Mouse (Mus musculus): ENCODE measurements around the gene Setd4. TPM values are rescaled to one million over a fixed set of nuclear protein-coding genes. Genes with fewer than 3 reads are reported as not detected.

Setd4 gene
- total RNA-seq, 2 experiments from 2014 or later = 8.6 to 10.8 TPM

- DNase-seq (ENCODE audit: low spot score in 2 of 2) = no peak
Observed at GRCm38 (mm10) chr16:93592711-93593110, 11.2 kb downstream of the Setd4 start.

GRCm38 (mm10) chr16:93591450-93592430 lies 12.1 kb downstream of the Setd4 start:
- DNase-seq (ENCODE audit: low spot score in 2 of 2) = no peak

GRCm38 (mm10) chr16:93590915-93591314 lies 12.9 kb downstream of the Setd4 start:
- DNase-seq (ENCODE audit: low spot score in 2 of 2) = no peak

GRCm38 (mm10) chr16:93588281-93588680 lies 15.6 kb downstream of the Setd4 start:
- no peak for DNase-seq (ENCODE audit: low spot score in 2 of 2)

- no peak for DNase-seq (ENCODE audit: low spot score in 2 of 2)
Observed at GRCm38 (mm10) chr16:93586382-93586781, 17.5 kb downstream of the Setd4 start.

GRCm38 (mm10) chr16:93585703-93586205 lies 18.1 kb downstream of the Setd4 start:
- no peak for DNase-seq (ENCODE audit: low spot score in 2 of 2)

GRCm38 (mm10) chr16:93584976-93585702 lies 18.7 kb downstream of the Setd4 start:
- no peak for DNase-seq (ENCODE audit: low spot score in 2 of 2)

GRCm38 (mm10) chr16:93581125-93581524 lies 22.7 kb downstream of the Setd4 start:
- no peak for DNase-seq (ENCODE audit: low spot score in 2 of 2)

GRCm38 (mm10) chr16:93578346-93579005 lies 25.4 kb downstream of the Setd4 start:
- no peak for DNase-seq (ENCODE audit: low spot score in 2 of 2)

GRCm38 (mm10) chr16:93576412-93577082 lies 27.3 kb downstream of the Setd4 start:
- peak; percentile 61 to 92 for DNase-seq (ENCODE audit: low spot score in 2 of 2)

- no peak for DNase-seq (ENCODE audit: low spot score in 2 of 2)
Observed at GRCm38 (mm10) chr16:93575574-93575973, 28.3 kb downstream of the Setd4 start.

GRCm38 (mm10) chr16:93574521-93575191 lies 29.2 kb downstream of the Setd4 start:
- no peak for DNase-seq (ENCODE audit: low spot score in 2 of 2)

- DNase-seq (ENCODE audit: low spot score in 2 of 2) = no peak
Observed at GRCm38 (mm10) chr16:93573434-93573833, 30.4 kb downstream of the Setd4 start.

- no peak for DNase-seq (ENCODE audit: low spot score in 2 of 2)
Observed at GRCm38 (mm10) chr16:93572383-93572782, 31.5 kb downstream of the Setd4 start.

- no peak for DNase-seq (ENCODE audit: low spot score in 2 of 2)
Observed at GRCm38 (mm10) chr16:93558499-93558898, 45.4 kb downstream of the Setd4 start.

- no peak for DNase-seq (ENCODE audit: low spot score in 2 of 2)
Observed at GRCm38 (mm10) chr16:93557646-93558045, 46.2 kb downstream of the Setd4 start.

- DNase-seq (ENCODE audit: low spot score in 2 of 2) = no peak
Observed at GRCm38 (mm10) chr16:93552686-93553513, 51.0 kb downstream of the Setd4 start.

- no peak for DNase-seq (ENCODE audit: low spot score in 2 of 2)
Observed at GRCm38 (mm10) chr16:93549287-93549686, 54.6 kb downstream of the Setd4 start.

- DNase-seq (ENCODE audit: low spot score in 2 of 2) = peak in 1 of 2 experiments; percentile 11
Observed at GRCm38 (mm10) chr16:93548045-93548444, 55.8 kb downstream of the Setd4 start.
